Mouse (Mus musculus) lung, adult 18-20 months (tissue): Measurements from ENCODE around the gene Lamtor3.
"Not testable (repeated sequence)": the region's sequence is repeated elsewhere in the genome, so short reads cannot be mapped to it uniquely, and the experiment has no call there.

ENCODE experiments used
- DNase-seq, 2 experiments: peaks; one replicate each; pipeline ENCODE4 v3.0.0; 2022; ENCODE audit warnings: mixed read lengths in 2 of 2

The Lamtor3 gene

DNA sequence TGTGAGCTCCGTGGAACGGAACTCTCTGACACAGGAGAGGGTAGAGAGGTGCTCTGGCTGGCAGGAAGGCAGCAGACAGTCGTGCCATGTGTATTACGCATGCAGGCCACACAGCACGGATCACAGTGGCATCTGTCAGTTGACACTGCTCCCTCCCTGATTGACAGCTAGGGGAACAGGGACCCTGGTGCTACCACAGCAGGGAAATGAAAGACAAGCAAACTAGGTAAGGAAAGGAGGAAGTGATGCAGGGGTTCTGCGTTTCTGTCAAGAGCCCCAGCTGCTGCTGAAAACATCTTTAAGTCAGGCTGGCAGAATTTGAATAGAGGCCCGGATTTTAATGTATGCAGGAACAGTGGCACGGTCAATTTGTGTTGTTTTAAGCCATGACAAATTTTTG is 45.2 kb downstream of the Lamtor3 start:
- no peak for DNase-seq

GRCm38 (mm10) chr3:137964014-137964413 is 45.7 kb downstream of the Lamtor3 start:
- not testable (repeated sequence) for DNase-seq

GRCm38 (mm10) chr3:137968105-137968819 is 50.0 kb downstream of the Lamtor3 start:
- no peak for DNase-seq

- DNase-seq = peak in 1 of 2 experiments; percentile 33
Observed at GRCm38 (mm10) chr3:137968820-137969486, 50.6 kb downstream of the Lamtor3 start.

GRCm38 (mm10) chr3:137969951-137970350 is 51.6 kb downstream of the Lamtor3 start:
- DNase-seq = no peak

DNA sequence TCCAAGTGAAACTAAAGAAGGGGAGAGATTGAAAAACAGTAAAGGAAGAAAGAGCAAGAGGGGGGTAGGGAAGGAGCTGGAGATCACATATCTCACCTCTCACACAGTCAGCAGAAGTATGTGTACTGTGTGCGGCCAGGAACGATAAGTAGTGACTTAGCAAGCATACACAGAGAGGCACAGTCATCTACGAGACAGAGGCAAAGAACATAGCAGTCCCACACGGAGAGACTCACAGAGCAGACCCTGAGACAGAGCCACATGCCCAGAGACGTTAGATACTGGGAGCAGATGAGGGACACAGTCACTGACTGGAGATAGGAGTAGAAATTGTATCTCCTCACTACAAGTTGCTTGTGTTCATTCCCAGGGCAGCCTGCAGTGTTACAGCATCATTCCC is 53.9 kb downstream of the Lamtor3 start:
- no peak for DNase-seq

DNA sequence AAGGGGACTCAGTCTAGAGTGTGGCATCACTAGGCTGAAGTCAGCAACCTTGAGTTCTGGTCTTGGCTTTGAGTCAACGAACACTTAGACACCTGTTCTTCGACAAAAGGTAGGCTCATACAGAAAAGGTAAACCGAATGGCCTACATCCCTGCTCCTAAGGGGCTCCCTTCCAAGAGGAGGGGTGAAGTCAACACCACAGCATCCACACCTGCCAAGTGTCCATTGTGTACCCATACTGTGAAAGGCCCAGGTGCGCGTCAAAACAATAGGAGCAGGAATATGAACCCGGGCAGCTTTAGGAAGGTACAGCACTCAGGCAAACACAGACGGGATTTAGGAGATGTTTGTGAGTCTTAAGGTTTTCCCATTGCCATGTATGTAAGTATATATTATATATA is 54.7 kb downstream of the Lamtor3 start:
- DNase-seq = no peak

GRCm38 (mm10) chr3:137974306-137974705 is 56.0 kb downstream of the Lamtor3 start:
- no peak for DNase-seq

- DNase-seq = no peak
Observed at GRCm38 (mm10) chr3:137975435-137975834, 57.1 kb downstream of the Lamtor3 start.

- no peak for DNase-seq
Observed at GRCm38 (mm10) chr3:137975856-137976423, 57.6 kb downstream of the Lamtor3 start.

DNA sequence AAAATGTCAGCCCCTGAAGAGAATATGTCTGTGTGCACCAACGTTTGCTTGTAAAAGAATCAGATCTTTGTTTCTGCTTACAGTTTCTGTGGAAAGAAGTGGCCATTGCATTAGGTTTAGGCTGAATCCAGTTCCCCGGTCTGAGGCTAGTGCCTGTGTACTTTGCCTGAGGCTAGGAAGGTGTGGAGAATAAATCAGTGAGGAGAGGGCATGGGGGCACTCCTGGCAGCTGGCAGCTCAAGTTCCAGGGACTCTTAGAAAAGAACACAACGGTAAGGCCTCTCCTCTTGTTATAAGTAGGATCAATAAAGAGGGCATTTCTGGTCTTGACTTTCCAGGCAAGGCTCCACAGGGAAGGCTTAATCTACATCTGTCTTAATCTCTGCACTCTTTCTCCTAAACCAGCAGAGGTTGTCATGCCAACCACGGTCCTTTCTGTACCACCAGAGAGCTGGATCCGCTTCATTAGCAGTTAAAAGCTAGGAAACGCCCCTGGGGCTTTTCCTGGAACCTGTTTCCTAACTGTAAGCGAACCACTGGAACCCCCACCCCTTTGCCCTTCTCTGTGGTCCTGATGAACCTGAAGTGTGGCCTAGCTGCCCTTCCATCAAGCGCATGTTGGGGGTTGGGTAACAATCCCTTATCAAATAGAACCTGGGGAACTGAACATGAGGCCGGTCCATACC is 58.8 kb downstream of the Lamtor3 start:
- DNase-seq = no peak

GRCm38 (mm10) chr3:137977629-137978041 is 59.3 kb downstream of the Lamtor3 start:
- DNase-seq = no peak

- no peak for DNase-seq
Observed at GRCm38 (mm10) chr3:137978233-137978632, 59.9 kb downstream of the Lamtor3 start.
